Mouse (Mus musculus) ES-Bruce4 (cell line): ENCODE results near the gene Plcxd2.

ENCODE experiments used
- CTCF ChIP-seq: IDR thresholded peaks from one replicate; pipeline ENCODE4 v1.8.1; 2011; ENCODE audit warnings: low read depth, low read length
- POLR2A ChIP-seq: IDR thresholded peaks from one replicate; pipeline ENCODE4 v1.8.1; 2011; ENCODE audit warnings: low read length; ENCODE audit not compliant: insufficient read depth

GRCm38 (mm10) chr16:46019799-46020198 is 9.8 kb upstream of the Plcxd2 start:
- no peak for TF ChIP-seq CTCF
- TF ChIP-seq POLR2A: no peak
